Mouse (Mus musculus): ENCODE results near the gene Dap3. TPM values are rescaled to one million over a fixed set of nuclear protein-coding genes. Genes with fewer than 3 reads are reported as not detected.

Dap3 gene
- polyA plus RNA-seq, 1 experiment = 137 TPM

Other genes starting within 250 kb of the Dap3 start
- gene Rit1, start 234.3 kb downstream of the Dap3 start, polyA plus RNA-seq (2012; ENCODE audit: insufficient read depth, insufficient read length, missing spikeins) = 22.5 and 27.8 TPM in 2 replicates
- 3.3 and 6.7 TPM in 2 replicates for gene Syt11, start 176.0 kb downstream of the Dap3 start, polyA plus RNA-seq (2012; ENCODE audit: insufficient read depth, insufficient read length, missing spikeins)
- gene Gon4l, start 116.0 kb downstream of the Dap3 start, polyA plus RNA-seq (2012; ENCODE audit: insufficient read depth, insufficient read length, missing spikeins) = 6.3 and 9.2 TPM in 2 replicates
- gene Msto1, start 37.2 kb downstream of the Dap3 start, polyA plus RNA-seq (2012; ENCODE audit: insufficient read depth, insufficient read length, missing spikeins) = 6.1 and 9.3 TPM in 2 replicates
- 10.6 and 14.2 TPM in 2 replicates for gene Ash1l, start 559 bp downstream of the Dap3 start, polyA plus RNA-seq (2012; ENCODE audit: insufficient read depth, insufficient read length, missing spikeins)
- 9.4 and 16.7 TPM in 2 replicates for gene Rusc1, start 142.1 kb upstream of the Dap3 start, polyA plus RNA-seq (2012; ENCODE audit: insufficient read depth, insufficient read length, missing spikeins)
- gene Gm43738, start 149.9 kb upstream of the Dap3 start, polyA plus RNA-seq (2012; ENCODE audit: insufficient read depth, insufficient read length, missing spikeins) = not detected in 2 replicates
- 127 and 135 TPM in 2 replicates for gene Fdps, start 150.8 kb upstream of the Dap3 start, polyA plus RNA-seq (2012; ENCODE audit: insufficient read depth, insufficient read length, missing spikeins)
- not detected in 2 replicates for gene Pklr, start 185.0 kb upstream of the Dap3 start, polyA plus RNA-seq (2012; ENCODE audit: insufficient read depth, insufficient read length, missing spikeins)
- gene Hcn3, start 209.0 kb upstream of the Dap3 start, polyA plus RNA-seq (2012; ENCODE audit: insufficient read depth, insufficient read length, missing spikeins) = not detected in 2 replicates
- gene Clk2, start 213.6 kb upstream of the Dap3 start, polyA plus RNA-seq (2012; ENCODE audit: insufficient read depth, insufficient read length, missing spikeins) = 14.3 TPM in 2 replicates
- gene Scamp3, start 226.3 kb upstream of the Dap3 start, polyA plus RNA-seq (2012; ENCODE audit: insufficient read depth, insufficient read length, missing spikeins) = 39.4 and 48.7 TPM in 2 replicates
- 1.3 and 2.0 TPM in 2 replicates for gene Fam189b, start 232.0 kb upstream of the Dap3 start, polyA plus RNA-seq (2012; ENCODE audit: insufficient read depth, insufficient read length, missing spikeins)